Mouse (Mus musculus) cerebellum, adult 8-10 months (tissue): ENCODE results near the gene Khdc1c.
"Not testable (repeated sequence)": the region's sequence is repeated elsewhere in the genome, so short reads cannot be mapped to it uniquely, and the experiment has no call there.

ENCODE experiments used
- DNase-seq: peaks from one replicate; pipeline ENCODE4 v3.0.0; 2022

The Khdc1c gene

DNA sequence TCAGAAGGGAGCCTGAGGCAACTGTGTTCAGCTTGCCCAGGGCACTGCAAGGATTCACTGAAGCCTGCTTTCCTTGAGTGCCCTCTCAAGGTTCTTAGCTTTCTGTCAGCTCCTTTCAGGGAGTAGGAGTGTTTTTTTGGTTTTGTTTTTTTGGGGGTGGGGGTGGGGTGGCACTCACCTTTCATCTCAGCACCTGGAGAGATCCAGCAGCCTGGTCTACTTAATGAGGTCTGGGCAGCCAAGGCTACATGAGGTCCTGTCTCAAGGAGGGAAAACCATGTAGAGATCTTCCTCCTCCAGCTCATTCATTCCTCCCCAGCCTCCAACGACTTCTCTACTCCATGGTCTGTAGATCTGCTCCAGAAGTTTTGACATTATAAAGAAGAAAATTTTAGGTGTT, at the start of gene Khdc1c:
Khdc1c (plus strand) TSS at position 301 of the 400 bp plus-strand sequence.
- not testable (repeated sequence) for DNase-seq

DNA sequence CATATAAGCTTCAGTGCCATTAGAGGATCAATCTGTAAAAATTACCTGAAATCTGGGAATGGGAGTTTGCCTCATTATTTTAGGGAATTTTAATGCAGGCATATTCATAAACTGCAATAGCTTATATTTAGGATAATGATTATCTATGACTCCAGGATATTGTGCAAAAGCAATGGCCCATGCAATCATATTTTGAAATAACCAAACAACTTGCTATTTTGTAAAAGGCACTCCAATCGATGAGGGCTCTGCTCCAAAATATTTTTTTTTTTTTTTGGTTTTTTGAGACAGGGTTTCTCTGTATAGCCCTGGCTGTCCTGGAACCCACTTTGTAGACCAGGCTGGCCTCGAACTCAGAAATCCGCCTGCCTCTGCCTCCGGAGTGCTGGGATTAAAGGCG, 47.9 kb upstream of the Khdc1c start:
- not testable (repeated sequence) for DNase-seq

GRCm38 (mm10) chr1:21321656-21322055, 46.5 kb upstream of the Khdc1c start:
- no peak for DNase-seq

DNA sequence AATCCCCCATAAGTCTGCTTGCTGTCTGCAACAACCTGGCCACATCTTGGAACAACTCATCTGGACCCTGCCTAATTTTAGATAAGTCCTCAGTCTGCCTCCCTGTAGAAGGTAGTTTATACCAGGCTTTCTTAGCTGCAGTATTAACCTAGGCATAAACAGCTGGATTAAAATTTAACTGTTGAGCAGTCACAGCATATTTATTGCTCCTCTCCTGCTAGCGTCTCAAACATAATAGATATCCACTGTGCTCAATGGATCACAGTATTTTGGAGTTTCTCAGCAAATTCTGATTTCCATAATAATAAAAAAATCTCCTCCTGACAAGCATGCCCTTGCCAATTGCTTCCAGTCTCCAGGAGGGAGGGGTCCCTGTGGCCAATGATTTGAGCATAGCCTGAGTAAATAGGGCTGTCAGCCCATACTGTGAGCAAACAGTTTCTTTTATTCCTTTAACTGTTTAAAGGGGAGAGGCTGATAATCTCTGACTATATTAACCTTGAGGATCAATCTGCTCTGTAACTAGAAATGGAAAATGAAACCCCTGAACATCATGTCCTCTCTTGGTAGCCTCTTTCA, 44.0 kb upstream of the Khdc1c start:
- no peak for DNase-seq

GRCm38 (mm10) chr1:21324633-21325032, 43.5 kb upstream of the Khdc1c start:
- no peak for DNase-seq

DNA sequence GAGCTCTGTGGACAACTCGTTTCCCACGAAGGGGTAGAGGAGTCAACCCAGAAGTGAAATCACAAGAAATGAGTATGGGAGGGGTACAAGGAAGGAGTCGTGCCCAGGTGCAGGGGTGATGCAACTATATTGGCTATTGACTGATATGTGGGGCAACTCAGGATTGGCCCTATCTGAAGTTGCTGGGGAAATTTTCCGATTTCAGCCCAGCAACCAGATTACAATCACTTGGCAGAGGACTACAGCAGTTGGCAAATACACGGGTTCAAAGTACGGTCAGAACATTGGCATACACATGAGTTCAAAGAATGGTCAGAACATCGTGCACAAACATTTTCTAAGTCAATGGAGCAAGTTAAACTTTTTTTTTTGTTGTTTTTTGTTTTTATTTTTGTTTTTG, 41.4 kb upstream of the Khdc1c start:
- DNase-seq, result no peak

DNA sequence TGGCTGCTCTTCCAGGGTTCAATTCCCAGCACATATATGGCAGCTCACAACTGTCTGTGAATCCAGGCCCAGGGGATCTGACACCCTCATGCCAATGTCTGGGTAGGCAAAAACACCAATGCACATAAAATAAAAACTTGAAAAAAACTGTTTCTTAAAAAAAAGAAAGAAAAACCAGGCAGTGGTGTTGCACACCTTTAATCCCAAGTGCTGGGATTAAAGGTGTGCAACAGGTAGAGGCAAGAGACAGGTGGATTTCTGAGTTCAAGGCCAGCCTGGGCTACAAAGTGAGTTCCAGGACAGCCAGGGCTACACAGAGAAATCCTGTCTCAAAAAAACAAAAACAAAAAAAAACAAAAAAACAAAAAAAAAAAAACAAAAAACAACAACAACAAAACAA, 37.0 kb upstream of the Khdc1c start:
- DNase-seq, result not testable (repeated sequence)

DNA sequence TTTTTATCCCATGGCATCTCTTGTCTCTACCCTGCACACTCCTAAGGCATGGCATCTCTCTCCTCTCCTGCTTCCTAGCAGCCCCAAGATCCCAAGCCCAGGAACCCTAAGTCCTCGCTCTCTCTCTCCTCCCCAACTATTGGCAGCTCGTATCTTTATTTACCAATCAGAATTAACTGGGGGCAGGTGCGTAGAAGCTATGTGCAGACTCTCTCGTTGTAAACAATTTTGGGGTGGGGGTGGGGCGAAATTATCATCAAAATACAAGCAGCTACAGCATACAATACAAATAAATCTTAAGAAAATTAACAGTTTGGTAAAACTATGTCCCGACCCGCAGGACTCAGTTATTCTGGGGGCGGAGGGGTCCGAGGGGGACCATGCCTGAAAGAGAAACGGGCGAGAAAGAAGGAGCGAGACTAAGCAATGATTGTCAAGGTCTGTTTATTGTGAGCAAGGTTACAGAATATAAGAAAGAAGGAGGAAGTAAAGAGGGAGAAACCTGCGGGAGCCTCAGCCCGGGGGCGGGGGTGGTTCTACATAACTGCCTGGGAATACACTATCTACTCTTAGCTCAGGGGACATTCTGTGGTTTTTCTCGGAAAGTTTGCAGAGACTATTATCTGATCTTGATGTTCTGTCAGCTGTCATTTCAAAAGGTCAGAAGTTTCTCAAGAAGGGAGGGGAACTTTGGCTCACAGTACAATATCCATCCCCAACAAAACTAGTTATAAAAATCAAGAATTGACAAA, 34.7 kb upstream of the Khdc1c start:
- DNase-seq, result no peak

GRCm38 (mm10) chr1:21335836-21336235, 32.3 kb upstream of the Khdc1c start:
- no peak for DNase-seq

DNA sequence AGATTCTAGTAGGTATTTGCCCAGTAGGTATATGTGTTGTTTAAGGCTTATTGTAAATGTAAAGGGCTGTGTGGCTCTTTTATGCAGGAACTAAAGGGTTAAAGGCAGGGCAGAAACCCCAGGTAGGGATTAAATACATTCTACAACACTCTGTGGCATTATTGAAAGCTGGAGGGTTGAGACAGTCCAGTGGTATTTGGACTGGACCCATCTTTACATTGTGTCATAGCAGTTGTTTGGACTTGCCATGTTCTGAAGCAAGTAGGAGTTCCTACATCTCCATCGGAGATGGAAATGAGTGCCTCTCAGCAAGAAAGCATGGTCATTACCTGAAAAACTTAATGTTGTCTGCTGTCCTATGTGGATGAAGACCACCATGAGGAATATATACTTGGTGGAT, 27.4 kb upstream of the Khdc1c start:
- no peak for DNase-seq

DNA sequence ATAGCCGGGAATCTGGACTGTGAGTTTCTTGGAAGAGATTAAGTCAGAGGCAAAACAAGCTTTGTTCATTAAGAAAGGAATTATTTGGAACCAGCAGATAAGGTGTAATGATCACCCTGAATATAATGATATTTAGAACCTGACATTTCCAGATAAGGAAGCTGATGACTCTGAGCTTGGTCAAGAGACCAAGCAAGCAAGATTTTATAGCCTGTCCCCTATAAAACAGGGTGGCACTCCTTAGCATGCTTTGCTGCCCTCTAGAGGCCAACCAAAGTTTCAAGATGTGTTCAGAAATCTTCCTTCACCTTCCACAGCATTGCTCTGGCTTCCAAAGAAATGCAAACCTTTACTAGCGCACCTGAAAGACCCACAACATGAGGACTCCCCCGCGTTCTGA, 23.9 kb upstream of the Khdc1c start:
- DNase-seq, result peak; percentile 23

- not testable (repeated sequence) for DNase-seq
Observed at GRCm38 (mm10) chr1:21344752-21345151, 23.4 kb upstream of the Khdc1c start.

- DNase-seq, result no peak
Observed at GRCm38 (mm10) chr1:21349341-21349740, 18.8 kb upstream of the Khdc1c start, which contains the start of gene Khdc1a. TSS of gene Khdc1a (plus strand) at chr1:21349641.

GRCm38 (mm10) chr1:21383256-21383655, 15.1 kb downstream of the Khdc1c start, which contains the start of gene Khdc1b:
TSS of gene Khdc1b (plus strand) at chr1:21383556.
- no peak for DNase-seq

- no peak for DNase-seq
Observed at GRCm38 (mm10) chr1:21391138-21391671, 23.1 kb downstream of the Khdc1c start.

DNA sequence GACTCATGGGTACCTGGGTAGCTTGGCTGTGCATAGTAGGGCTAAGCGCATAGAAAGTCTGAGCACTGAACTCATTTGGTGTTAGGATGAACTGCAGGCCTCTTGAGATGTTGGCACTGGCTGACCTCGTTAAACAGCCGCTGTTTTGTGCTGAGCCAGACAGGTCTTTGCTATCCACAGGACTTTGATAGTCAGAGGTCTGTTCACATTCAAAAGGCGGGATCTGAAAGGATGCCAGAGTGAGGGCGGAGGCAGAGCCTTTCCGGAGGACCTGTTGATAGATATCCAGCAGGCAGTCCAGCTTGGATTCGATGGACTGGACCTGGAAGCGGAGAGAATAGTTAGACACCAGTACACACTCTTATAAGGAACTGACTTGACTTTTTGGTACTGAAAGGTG, 34.7 kb downstream of the Khdc1c start:
- no peak for DNase-seq

- no peak for DNase-seq
Observed at GRCm38 (mm10) chr1:21407266-21407665, 39.1 kb downstream of the Khdc1c start.

GRCm38 (mm10) chr1:21411331-21412196, 43.4 kb downstream of the Khdc1c start:
- DNase-seq, result peak; percentile 67

GRCm38 (mm10) chr1:21412197-21412555, 44.0 kb downstream of the Khdc1c start:
- DNase-seq, result no peak

- DNase-seq, result no peak
Observed at GRCm38 (mm10) chr1:21419370-21419769, 51.2 kb downstream of the Khdc1c start.
